Mouse (Mus musculus): ENCODE measurements around the gene Elmo3.

The Elmo3 gene

DNA sequence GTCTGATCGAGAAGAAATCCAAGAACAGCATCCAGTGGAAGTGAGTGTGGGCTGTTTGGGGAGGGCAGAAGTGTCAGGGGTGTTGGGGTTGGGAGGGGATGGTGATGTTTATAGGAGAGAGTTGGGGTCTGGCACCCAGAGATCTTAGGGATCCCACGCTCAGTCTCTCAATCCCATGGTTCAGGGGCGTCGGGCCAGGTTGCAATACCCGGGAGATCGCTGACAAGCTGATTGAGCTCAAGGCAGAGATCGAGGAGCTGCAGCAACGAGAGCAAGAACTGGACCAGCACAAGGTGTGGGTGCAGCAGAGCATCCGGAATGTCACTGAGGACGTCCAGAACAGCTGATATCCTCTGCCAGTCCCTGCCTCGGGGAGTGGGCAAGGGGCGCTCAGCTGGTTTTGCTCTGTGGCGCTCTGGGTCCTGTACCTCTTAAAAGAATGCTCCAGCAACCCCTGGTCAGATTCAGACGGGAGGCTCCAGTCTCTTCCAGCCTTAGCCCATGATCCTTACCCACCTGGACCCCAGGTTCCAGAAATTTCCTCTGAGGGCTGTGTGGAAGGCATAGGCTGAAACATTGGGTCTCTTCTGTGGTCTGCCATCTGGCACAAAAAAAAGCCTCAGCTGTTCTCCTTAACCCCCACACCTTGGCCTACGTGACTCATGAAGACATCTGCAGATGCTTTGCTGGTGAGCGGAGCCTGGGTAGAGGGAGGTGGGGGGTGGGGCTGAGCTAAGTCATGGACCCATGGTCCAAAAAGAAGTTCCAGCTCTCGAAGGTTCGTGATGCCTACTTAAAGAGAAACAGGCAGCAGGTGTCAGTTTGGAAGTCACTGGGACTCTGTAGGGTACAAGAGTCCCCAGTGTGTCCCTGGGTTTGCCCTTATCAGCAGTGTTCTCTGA lies 6.8 kb upstream of the Elmo3 start:
- in situ Hi-C loops (cut with MseI, MboI), result no loop called here

DNA sequence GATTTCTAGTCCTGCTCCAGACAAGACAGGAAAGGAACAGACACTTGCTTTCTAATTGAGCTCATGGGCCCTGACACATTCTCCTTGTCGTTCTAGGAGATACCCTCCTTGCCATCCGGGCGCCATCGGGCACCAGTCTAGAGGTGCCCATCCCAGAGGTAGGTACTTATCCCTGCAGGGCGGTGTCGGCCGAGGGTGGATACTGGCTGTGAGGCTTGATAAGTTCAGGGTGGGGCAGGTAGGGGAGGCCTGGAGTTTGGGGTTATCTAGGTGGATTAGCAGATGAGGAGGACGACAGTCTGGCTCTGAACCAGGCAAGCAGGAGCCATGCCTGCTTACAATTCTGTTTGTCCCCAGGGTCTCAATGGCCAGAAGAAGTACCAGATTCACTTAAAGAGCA lies 5.4 kb upstream of the Elmo3 start:
- in situ Hi-C loops (cut with MseI, MboI), result no loop called here

DNA sequence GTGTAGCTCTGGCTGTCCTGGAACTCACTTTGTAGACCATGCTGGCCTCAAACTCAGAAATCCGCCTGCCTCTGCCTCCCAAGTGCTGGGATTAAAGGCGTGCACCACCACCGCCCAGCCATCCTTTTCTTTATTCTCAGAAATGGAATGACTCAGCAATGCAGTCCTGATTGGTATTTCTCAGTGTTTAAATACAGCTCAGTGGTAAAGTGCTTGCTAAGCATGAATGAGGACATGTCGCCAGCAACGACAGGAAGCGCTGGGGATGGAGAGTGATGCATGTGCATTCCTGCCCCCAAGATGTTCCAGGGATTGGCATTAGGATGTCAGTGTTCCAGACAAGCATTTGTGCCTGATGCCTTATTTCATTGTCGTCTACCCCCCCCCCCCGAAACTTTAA lies 2.0 kb upstream of the Elmo3 start:
- in situ Hi-C loops (cut with MseI, MboI), result no loop called here

DNA sequence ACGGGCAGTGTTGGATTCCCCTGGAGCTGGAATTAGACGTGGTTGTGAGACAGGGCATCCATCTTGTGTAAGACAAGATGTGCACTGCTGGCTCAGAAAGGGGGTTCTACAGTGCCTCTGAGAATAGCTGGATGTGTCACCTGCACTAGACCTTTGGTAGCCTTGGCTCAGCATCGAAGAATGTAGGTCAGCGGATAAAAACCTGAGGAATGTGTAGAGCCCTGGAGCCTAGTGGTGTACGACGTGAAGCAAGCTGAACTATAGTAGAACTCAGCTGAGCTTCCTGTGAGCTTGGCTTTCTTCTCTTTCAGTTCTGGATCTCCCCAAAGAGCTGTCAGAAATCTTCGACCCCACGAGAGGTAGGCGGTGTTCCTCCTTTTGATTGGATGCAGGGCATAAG lies 1.5 kb upstream of the Elmo3 start:
- in situ Hi-C loops (cut with MseI, MboI), result no loop called here

DNA sequence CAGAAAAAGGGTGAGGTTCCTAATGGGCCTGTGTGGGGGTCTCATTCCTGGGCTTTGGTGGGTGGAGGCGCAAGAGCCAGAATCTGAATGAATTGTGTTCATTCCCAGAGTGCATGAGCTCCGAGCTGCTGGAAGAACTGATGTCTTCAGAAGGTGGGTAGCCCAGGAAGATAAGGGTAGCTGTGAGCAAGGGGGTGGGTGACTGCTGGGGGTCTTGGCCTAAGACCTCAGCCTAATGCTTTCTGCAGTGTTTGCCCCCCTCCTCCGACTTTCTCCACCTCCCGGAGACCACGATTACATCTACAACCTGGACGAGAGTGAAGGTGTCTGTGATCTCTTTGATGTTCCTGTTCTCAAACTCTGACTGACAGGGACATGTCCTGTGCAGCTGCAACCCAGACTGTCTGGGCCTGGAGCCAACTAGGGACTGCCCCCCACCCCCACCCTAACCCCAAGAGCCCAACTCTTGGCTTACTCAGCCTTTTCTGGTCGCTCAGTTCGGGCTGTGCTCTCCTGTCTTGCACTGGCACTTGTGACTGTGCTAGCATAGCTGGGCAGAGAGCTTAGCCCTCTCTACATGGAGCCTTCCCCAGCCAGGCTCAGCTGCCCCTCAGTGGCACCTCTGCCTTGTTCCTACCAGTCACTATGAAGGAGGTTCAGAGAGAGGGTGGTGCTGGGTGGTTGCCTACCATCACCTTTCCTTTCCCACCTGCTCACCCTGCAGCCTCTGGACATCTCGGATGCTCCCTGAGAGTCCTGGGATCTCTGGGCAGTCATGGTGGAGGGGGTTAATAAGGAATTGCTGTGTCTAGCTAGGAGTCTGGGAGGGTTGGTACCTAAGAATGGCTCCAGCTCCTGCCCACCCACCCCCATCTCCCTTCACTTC lies 833 bp upstream of the Elmo3 start:
- in situ Hi-C loops (cut with MseI, MboI), result no loop called here

DNA sequence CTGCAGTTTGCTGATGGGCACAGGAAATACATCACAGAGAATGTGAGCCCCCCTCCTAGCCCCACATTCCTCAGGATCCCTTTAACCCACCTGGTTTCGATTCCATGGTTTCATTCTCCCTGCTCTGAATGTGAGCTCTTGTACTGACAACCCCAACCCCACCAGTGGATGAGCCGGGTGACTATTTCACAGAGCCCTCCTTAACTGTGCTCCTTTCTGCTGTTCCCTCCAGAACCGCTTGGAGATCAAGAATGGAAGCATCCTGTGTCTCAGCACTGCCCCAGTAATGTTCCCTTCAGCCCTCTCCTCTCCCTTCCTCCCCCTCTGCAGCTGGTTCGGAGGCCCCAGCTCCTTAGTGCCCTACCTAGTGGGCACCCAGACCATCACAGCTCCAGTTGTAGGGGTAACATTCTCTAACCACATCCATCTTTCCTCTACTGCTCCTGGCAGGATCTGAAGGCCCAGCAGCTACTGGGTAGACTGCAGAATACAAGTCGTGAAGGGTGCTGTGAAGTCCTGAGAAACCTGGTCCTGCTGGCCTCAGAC lies 818 bp downstream of the Elmo3 start:
- in situ Hi-C loops (cut with MseI, MboI), result no loop called here

DNA sequence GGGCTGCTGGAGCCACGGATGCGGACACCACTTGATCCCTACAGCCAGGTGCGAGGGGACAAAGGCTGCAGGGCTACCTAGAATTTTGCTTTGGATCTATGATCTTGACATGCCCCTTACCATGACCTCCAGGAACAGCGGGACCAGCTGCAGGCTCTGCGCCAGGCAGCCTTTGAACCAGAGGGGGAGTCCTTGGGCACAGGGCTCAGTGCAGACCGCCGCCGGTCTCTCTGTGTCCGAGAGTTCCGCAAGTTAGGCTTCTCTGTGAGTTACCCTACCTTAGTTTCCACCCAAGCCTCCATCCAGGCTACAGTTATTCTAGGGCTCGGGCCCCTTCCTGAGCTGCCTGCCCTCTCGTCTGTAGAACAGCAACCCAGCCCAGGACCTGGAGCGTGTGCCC lies 2.3 kb downstream of the Elmo3 start:
- in situ Hi-C loops (cut with MseI, MboI), result no loop called here

DNA sequence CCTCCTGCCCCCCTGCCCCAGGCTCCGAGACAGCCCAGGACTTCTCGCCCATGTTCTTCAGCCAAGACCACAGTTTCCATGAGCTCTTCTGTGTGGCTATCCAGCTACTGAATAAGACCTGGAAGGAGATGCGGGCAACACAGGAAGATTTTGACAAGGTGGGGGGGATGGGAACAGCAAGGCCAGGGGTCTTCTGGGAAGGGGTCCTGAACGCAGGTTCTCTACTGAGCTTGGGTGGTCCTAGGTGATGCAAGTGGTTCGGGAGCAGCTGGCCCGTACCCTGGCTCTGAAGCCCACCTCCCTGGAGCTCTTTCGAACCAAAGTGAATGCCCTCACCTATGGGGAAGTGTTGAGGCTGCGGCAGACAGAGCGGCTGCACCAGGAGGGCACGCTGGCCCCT lies 3.0 kb downstream of the Elmo3 start:
- in situ Hi-C loops (cut with MseI, MboI), result no loop called here

DNA sequence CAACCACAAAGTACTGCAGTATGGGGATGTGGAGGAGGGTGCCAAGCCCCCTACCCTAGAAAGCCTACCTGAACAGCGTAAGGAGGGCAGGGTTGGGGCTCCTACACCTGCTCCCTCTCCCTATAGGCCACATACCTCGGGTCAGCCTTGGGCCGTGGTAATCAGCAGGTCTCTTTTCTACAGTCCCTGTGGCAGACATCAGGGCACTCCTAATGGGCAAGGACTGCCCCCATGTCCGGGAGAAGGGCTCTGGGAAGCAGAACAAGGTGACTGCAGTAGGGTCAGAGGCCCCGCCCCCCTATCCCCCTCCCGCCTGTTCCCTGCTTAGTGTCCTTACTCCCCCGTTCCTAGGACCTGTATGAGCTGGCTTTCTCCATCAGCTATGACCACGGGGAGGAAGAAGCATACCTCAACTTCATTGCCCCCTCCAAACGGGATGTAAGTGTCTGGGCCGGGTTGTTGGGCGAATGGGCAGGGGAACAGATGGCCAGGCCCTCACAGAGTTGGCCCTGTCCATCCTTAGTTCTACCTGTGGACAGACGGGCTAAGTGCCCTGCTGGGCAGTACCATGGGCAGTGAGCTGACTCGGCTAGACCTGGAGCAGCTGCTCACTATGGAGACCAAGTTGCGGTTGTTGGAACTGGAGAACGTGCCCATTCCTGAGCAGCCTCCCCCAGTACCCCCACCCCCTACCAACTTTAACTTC lies 3.9 kb downstream of the Elmo3 start:
- in situ Hi-C loops (cut with MseI, MboI), result no loop called here

DNA sequence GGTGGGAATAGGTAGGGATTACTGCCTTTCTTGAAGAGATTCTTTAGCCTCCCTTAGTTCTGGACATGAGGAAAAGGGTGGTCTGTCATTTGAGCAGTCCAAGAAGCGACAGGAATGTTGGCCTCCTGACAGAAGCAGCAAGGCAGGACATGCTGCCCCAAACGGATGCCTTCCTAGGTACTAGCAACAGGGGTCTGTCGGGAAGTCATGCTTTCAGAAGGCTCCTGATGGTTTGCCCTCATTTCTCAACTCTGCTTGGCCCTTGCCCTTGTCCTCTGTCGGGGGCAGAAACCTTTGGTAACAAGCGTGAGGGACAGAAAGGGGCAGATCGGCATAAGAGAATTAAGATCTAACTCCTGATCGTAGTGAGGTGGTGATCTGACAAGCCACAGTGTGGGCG lies 4.7 kb downstream of the Elmo3 start:
- in situ Hi-C loops (cut with MseI, MboI), result no loop called here

DNA sequence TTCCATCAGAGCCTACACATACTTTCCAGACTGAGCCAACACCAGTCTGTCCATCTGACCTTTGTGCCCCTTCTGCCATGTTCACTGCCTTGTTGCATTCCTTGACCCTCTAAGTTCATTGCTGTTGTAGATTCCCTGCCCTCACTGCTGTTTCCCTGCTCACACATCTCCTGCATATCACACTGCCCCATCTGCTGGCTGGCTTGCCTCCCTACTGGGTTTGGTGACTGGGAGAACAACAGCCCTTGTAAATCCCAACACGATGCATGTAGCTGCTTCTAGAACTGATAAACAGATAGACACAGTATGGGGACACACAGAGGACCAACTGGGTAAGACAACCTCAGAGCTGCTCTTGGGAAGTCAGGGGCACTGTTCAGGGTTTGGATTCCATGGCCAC lies 6.3 kb downstream of the Elmo3 start:
- in situ Hi-C loops (cut with MseI, MboI), result no loop called here

DNA sequence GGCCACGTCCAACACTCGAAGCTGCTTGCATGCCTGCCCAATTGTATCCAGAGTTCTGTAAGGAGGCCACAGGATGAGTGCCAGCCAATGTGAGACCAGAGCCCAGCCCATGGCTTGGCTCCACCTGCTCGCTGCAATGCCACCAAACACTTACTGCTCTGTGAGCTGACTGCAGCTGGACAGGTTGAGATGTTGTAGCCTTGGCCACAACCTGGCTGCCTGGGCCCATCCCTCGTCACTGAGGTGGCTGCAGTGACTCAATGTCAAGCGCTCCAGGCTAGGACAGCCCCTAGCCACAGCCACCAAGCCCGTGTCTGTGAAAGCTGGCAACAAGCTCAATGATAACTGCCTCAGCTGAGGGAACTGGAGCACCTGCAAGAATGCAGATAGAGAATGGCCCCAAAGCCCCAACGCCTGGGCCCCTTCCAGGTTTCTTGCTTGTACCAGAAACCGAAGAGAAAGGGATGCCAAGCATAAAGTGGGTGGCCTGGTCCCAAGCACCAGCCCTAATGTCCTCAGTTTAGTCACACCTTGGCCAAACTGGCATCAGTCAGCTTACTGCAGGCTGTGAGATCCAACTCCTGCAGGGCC lies 7.6 kb downstream of the Elmo3 start:
- in situ Hi-C loops (cut with MseI, MboI), result no loop called here

DNA sequence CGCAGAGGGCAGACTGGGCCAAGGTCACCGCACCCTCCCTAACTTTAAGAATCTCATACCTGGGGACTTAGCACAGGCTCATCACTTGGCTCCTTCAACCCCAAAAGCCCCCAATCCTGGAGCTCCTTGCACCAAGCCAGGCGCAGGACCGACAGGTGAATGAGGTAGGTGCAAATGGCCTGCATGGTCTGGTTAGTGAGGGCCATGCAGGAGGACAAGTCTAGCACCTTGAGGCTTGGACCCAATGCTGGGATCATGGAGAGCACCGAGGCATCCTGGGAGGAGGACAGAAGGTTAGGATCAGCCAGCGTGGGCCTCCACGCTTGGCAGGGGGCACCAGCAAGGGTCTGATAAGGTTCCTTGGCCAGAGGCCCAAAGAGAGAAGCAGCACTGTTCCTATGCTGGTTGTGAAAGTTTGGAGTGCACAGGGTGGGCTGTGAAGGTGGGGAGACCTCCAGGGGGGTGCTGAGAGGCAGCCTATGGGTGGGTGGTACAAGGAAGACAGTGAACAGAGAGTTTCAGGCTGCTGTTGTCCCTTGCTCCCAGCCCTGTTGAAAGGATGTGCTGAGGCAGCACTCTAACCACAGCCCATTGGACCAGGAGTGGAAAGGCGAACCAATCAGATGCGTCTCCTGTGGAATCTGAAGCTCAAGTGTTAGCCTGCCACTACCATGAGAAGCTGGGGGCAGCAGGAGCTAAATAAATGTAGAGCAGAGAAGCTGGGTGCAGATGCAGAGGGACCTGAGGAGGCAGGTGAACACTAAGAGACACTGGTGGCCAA lies 8.4 kb downstream of the Elmo3 start:
- in situ Hi-C loops (cut with MseI, MboI), result no loop called here

DNA sequence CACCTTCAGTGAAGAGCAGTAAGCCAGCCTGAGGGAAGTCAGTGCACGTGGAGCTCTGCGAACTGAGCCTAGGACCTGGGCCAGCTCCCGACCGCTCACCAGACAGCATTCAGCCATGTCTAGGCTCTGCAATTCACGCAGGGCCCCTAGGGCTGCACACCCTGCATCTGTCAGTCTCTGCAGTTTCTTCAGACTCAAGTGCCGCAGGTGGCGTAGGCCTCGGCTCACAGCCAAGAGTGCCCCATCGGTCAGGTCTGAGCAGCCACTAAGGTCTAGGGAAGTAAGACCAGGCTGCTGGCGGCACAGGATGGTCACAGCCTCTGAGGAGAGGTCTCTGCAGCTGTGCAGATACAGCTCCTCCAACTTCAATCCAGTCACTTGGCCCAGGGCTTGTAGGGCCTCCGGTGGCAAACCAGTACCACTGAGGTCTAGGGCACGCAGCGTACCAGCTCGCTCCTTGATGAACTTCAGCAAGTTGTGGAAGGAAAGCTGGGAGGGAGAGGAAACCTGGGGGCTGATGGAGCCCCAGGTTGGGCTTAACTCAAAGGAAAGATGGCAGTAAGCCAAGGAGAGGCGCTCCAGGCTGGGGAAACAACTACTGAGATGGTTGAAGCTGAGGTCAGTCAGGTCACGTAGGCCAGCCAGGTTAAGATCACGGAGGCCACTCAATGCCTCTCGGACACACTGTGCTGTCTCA lies 9.8 kb downstream of the Elmo3 start:
- in situ Hi-C loops (cut with MseI, MboI), result no loop called here

DNA sequence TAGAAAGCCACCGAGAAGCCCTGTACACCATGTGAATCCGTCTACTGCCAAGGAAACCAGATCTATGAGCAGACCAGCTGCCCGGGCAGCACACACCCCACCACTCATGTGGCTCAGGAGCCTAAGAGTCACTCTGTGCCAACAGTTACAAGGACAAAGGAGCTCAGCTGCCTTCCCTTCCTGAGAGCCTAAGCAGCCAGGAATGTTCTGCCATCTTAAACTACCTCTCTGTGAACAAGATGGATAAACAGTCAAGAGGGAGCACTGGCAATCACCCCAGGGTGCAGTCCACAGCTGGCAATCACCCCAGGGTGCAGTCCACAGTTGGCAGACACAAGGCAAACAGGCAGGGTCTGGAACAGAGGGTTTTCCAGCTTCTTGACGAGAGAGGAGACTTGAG lies 12.5 kb downstream of the Elmo3 start:
- in situ Hi-C loops (cut with MseI, MboI), result no loop called here

DNA sequence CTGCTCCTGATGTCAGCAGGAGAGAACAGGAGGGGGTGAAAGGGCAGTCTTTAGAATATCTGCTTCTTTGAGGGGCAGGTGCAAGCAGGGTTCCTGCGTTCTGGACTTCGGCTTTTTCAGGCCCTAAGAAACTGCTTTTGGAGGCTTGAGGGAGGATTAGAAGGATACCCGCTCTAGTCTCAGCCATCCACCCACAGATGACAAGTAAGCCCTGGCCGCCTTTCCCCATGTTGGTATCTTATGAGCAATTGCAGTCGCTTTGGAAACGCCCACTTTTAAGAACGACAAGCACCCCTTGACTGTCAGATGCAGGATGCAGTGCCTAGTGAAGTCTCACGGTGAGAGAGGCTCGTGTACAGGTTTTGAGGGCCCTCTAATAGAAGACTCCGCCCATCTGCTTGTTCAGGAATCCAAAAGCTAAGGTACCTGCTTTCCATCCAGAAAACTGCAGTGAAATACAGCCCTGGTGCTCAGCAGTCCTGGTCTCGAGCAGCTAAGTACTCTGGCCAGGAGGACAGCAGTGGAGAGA lies 13.3 kb downstream of the Elmo3 start:
- in situ Hi-C loops (cut with MseI, MboI), result no loop called here

DNA sequence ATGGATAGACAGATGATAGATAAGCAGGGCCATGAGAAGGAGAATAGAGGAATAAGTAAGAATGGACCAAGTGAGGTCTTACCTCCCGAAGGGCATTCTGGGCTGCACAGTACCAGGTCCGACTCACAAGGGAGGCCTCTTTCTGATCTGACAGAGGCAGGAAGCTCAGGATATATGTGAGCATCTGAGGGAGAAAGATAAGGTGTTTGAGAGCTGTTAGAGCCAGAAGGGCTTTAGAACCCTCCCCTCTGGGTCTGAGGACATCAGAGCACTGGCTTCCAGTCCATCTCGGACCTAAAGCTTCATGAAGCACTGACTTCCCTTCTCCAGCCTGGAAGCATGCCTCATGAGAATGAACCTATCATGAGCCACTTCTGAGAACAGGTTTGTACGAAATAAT lies 17.8 kb downstream of the Elmo3 start:
- in situ Hi-C loops (cut with MseI, MboI), result no loop called here

DNA sequence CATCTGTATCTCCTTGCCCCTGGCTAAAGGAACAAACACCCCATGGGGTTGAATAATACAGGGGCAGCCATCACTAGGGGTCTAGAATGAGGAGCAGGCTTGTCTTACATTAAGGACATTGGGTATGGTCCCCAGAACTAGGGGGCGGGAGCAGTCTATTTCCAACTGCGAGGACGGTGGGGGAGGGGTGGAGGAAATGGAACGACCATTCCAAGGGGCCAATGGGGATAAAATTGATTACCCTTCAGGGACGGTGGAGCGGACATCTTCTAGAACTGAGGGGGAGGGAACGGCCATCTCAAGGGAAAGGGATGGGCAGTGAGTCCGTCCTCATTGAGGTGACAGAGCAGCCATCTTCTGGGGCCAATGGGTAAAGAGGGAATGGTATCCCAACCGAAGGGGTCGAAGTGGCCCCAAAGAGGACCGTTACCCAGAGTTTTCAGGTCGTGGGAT lies 20.3 kb downstream of the Elmo3 start:
- in situ Hi-C loops (cut with MseI, MboI), result no loop called here

DNA sequence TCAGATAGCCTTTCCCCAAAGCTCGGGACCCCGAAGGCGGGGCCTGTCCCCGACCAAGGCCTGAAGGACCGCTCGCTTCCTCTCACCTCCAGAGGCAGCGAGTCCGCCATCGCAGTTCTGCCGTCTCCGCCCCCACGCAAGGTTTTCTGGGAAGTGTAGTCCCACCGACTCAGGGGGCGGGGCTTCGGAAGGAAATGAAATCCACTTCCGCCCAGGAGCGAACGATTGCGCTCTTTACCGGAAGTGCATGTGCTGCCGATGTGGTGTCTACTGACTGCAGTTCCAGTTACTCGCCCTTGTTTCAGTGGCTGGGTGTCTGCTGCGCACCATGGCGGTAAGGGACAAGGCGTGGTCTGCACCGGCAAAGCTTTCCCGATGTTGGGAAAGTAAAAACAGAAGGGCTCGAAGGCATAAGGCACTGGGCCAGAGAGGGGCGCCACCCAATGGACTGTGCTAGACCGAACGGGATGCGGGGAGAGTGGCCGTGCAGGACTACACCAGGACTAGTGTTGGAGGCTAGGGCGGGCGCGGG lies 20.8 kb downstream of the Elmo3 start, which contains the start of the genes Lrrc29 and Tmem208:
Gene Lrrc29, minus strand, starts transcription at position 138 of the 532 bp plus-strand sequence.
Gene Tmem208, plus strand, starts transcription at position 214 of the 532 bp plus-strand sequence.
- in situ Hi-C loops (cut with MseI, MboI), result no loop called here

All from mouse trophoblast stem cell (cell line).